In genomic region chr1:30564757-30565156, GRCm38 (mm10) we compare ENCODE assay signal across 24 mouse cellular contexts.
DNase-seq lines count a peak whose midpoint lies in the region; ATAC-seq and TF ChIP-seq lines count a peak whose summit lies in the region.
"Had no signal": no experiment of that assay in that cellular context is flagged by ENCODE, and none has a peak within 500 bp of the region (broad histone marks: within the 10 kb centered on the region; RNA-seq: fewer than 3 reads in every experiment).

No protein-coding gene starts in this region.

- WGBS in hindbrain, embryonic 12.5 days, result 85% methylated on average over 6 of the region's 6 CpGs
- WGBS in hindbrain, embryonic 10.5 days, result 90% methylated on average over 6 of the region's 6 CpGs
- WGBS in hindbrain, embryonic 13.5 days, result 71% methylated on average over 6 of the region's 6 CpGs

- no peak for DNase-seq in hindbrain, embryonic 10.5 days (ENCODE audit: low spot score)
- peak; percentile 18 for DNase-seq in brain, embryonic 14.5 days (ENCODE audit: low read depth)
- DNase-seq in spleen, postnatal 4 days (ENCODE audit: low spot score in 2 of 2), result no peak
- no peak for DNase-seq in left cerebral cortex, postnatal 25 days (ENCODE audit: low spot score in 2 of 2)
- DNase-seq: adrenal gland, adult 2 months; adrenal gland, postnatal 14 days; cerebellum, adult 11-12 months; cerebellum, adult 8-10 months; cerebellum, postnatal 10 days; cerebellum, postnatal 36 days; embryo, embryonic 11 days; gastrocnemius, adult 2 months; gastrocnemius, postnatal 14 days; heart, adult 11 months had no signal

- no peaks in the 10 kb centered on the region for H3K4me1 ChIP-seq in hindbrain, embryonic 12.5 days
- no peaks in the 10 kb centered on the region for H3K4me1 ChIP-seq in hindbrain, embryonic 10.5 days (replicated peaks)
- H3K4me1 ChIP-seq in hindbrain, embryonic 13.5 days (replicated peaks), result no peaks in the 10 kb centered on the region
- H3K4me1 ChIP-seq: embryonic facial prominence, embryonic 10.5 days; embryonic facial prominence, embryonic 13.5 days; forebrain, embryonic 13.5 days; intestine, embryonic 15.5 days had no signal

- no peak overlapping the region for H3K4me2 ChIP-seq in hindbrain, embryonic 12.5 days (replicated peaks)
- H3K4me2 ChIP-seq in hindbrain, embryonic 13.5 days, result no peak overlapping the region
- H3K4me2 ChIP-seq: embryonic facial prominence, embryonic 13.5 days; forebrain, embryonic 13.5 days; heart, embryonic 11.5 days; intestine, embryonic 15.5 days had no signal

- no peak for TF ChIP-seq POLR2A in brain, embryonic 14.5 days (IDR thresholded peaks at IDR 0.05; ENCODE audit: borderline replicate concordance, extremely low read depth, insufficient read depth, insufficient read length, poor library complexity, severe bottlenecking)

- no peaks in the 10 kb centered on the region for H3K27me3 ChIP-seq in hindbrain, embryonic 12.5 days
- H3K27me3 ChIP-seq in hindbrain, embryonic 10.5 days (ENCODE audit: insufficient read depth, poor library complexity, severe bottlenecking), result no peaks in the 10 kb centered on the region
- no peaks in the 10 kb centered on the region for H3K27me3 ChIP-seq in hindbrain, embryonic 13.5 days
- H3K27me3 ChIP-seq: embryonic facial prominence, embryonic 13.5 days; forebrain, embryonic 13.5 days; intestine, embryonic 15.5 days had no signal

- H3K27ac ChIP-seq in hindbrain, embryonic 12.5 days, result no peak overlapping the region
- no peak overlapping the region for H3K27ac ChIP-seq in hindbrain, embryonic 10.5 days
- H3K27ac ChIP-seq in hindbrain, embryonic 13.5 days, result no peak overlapping the region
- H3K27ac ChIP-seq: embryonic facial prominence, embryonic 10.5 days; embryonic facial prominence, embryonic 13.5 days; forebrain, embryonic 13.5 days; gastrocnemius, adult 2 months; intestine, embryonic 15.5 days had no signal

- 0 out of 2 replicates have a peak, but pooled peaks have one; percentile 29 for ATAC-seq in hindbrain, embryonic 12.5 days (ENCODE audit: low FRiP score)
- ATAC-seq in hindbrain, embryonic 13.5 days (ENCODE audit: low FRiP score), result peak; percentile 36; the same call in 1 of the 2 replicates
- ATAC-seq: CD4-positive, CD25-positive, alpha-beta regulatory T cell, adult 4 months; forebrain, embryonic 13.5 days; forebrain, embryonic 16.5 days; intestine, embryonic 15.5 days had no signal

- no peak overlapping the region for H3K4me3 ChIP-seq in hindbrain, embryonic 12.5 days
- no peak overlapping the region for H3K4me3 ChIP-seq in hindbrain, embryonic 10.5 days
- no peak overlapping the region for H3K4me3 ChIP-seq in hindbrain, embryonic 13.5 days
- H3K4me3 ChIP-seq: embryonic facial prominence, embryonic 10.5 days; embryonic facial prominence, embryonic 13.5 days; erythroblast, embryonic 14.5 days; forebrain, embryonic 13.5 days; gastrocnemius, adult 2 months; intestine, embryonic 15.5 days had no signal

- no peaks in the 10 kb centered on the region for H3K36me3 ChIP-seq in hindbrain, embryonic 12.5 days
- no peaks in the 10 kb centered on the region for H3K36me3 ChIP-seq in hindbrain, embryonic 10.5 days
- H3K36me3 ChIP-seq in hindbrain, embryonic 13.5 days, result no peaks in the 10 kb centered on the region
- H3K36me3 ChIP-seq: embryonic facial prominence, embryonic 10.5 days; embryonic facial prominence, embryonic 13.5 days; intestine, embryonic 15.5 days had no signal

- H3K9me3 ChIP-seq in hindbrain, embryonic 12.5 days (replicated peaks), result no peaks in the 10 kb centered on the region
- no peaks in the 10 kb centered on the region for H3K9me3 ChIP-seq in hindbrain, embryonic 10.5 days
- H3K9me3 ChIP-seq in hindbrain, embryonic 13.5 days, result no peaks in the 10 kb centered on the region
- H3K9me3 ChIP-seq: embryonic facial prominence, embryonic 10.5 days; embryonic facial prominence, embryonic 13.5 days; forebrain, embryonic 13.5 days; intestine, embryonic 15.5 days had no signal

- intact Hi-C loops in left cerebral cortex, postnatal 25 days (cut with DNase I), result no loop called here

- TF ChIP-seq CTCF in brain, embryonic 14.5 days (IDR thresholded peaks at IDR 0.05; ENCODE audit: borderline replicate concordance, extremely low read depth, insufficient read depth, insufficient read length), result no peak

- H3K9ac ChIP-seq in hindbrain, embryonic 12.5 days, result no peak overlapping the region
- H3K9ac ChIP-seq in hindbrain, embryonic 13.5 days, result no peak overlapping the region
- H3K9ac ChIP-seq: embryonic facial prominence, embryonic 13.5 days; forebrain, embryonic 13.5 days; intestine, embryonic 15.5 days had no signal
